Mouse (Mus musculus) forebrain, postnatal 0 days (tissue): ENCODE data around the gene Mb21d2. TPM values are rescaled to one million over a fixed set of nuclear protein-coding genes. Genes with fewer than 3 reads are reported as not detected.

Source experiments
- ATAC-seq: fragments of 200-750 bp; cut with Nextera tagmentation; 2 replicates; pipeline ENCODE4 v1.8.0; 2017; ENCODE audit warnings: mild to moderate bottlenecking, moderate library complexity
- DNase-seq: peaks from one replicate; pipeline ENCODE4 v3.0.0-alpha.2; 2015
- H3K27ac ChIP-seq: fragments of 300-500 bp; sonication (generic); 2 replicates; pipeline ENCODE4 v1.5.1; 2014; ENCODE audit warnings: low read depth, mild to moderate bottlenecking, antibody characterized with exemption, low read length, moderate library complexity, mixed read lengths
- H3K27me3 ChIP-seq: fragments of 300-500 bp; sonication (generic); 2 replicates; pipeline ENCODE4 v1.6.1; 2014; ENCODE audit warnings: mild to moderate bottlenecking, low read length, mixed read lengths; ENCODE audit not compliant: insufficient read depth
- H3K36me3 ChIP-seq: fragments of 300-500 bp; sonication (generic); 2 replicates; pipeline ENCODE4 v1.6.1; 2014; ENCODE audit warnings: mild to moderate bottlenecking, moderate library complexity; ENCODE audit not compliant: insufficient read depth
- H3K4me1 ChIP-seq: fragments of 300-500 bp; sonication (generic); 2 replicates; pipeline ENCODE4 v1.6.1; 2014; ENCODE audit warnings: antibody characterized with exemption; ENCODE audit not compliant: insufficient read depth
- H3K4me2 ChIP-seq: fragments of 300-500 bp; sonication (generic); 2 replicates; pipeline ENCODE4 v1.6.1; 2014; ENCODE audit warnings: low read depth, mild to moderate bottlenecking, moderate library complexity
- H3K4me3 ChIP-seq: fragments of 300-500 bp; sonication (generic); 2 replicates; pipeline ENCODE4 v1.5.1; 2014; ENCODE audit warnings: low read depth, low read length, mixed read lengths
- H3K9ac ChIP-seq: fragments of 300-500 bp; sonication (generic); 2 replicates; pipeline ENCODE4 v1.6.1; 2014; ENCODE audit warnings: mild to moderate bottlenecking
- H3K9me3 ChIP-seq: fragments of 300-500 bp; sonication (generic); 2 replicates; pipeline ENCODE4 v1.6.1; 2016; ENCODE audit warnings: low read length
- CTCF ChIP-seq: sonication (generic); IDR thresholded peaks from 2 replicates; pipeline ENCODE4 v1.5.1; 2016; ENCODE audit warnings: antibody characterized with exemption, control low read depth, low read depth
- WGBS: fragments of 180-500 bp; shearing (Covaris S2); extraction: QIAGEN DNeasy Blood & Tissue Kit; methylation state at CpG from one replicate; pipeline ENCODE4 v1.1.7; 2014; 5-methylcytosine and 5-hydroxymethylcytosine counted together
- polyA plus RNA-seq: library from polyadenylated mRNA; unstranded; fragments of >200 nt; fragmentation: Nextera tagmentation; extraction: Ambion mirVana; gene quantifications from 2 replicates; pipeline ENCODE4 v1.2.1, GENCODE M21; 2015
- total RNA-seq: library from RNA; depleted of rRNA; stranded (reverse); fragments of >200 nt; gene quantifications from 2 replicates; pipeline ENCODE4 v1.2.3, GENCODE M21; 2014

Gene Mb21d2
- total and polyA plus RNA-seq, 2 experiments from 2014 or later: 15.8 to 45.3 TPM

GRCm38 (mm10) chr16:28877162-28877662, 52.3 kb downstream of the Mb21d2 start:
- 26% methylated on average over 9 of the region's 9 CpGs for WGBS
- H3K4me2 ChIP-seq: 0 out of 2 replicates have a peak overlapping the region, but pooled peaks have one; percentile 21

GRCm38 (mm10) chr16:28873404-28873895, 56.0 kb downstream of the Mb21d2 start:
- ATAC-seq: peak; percentile 30

More at GRCm38 (mm10) chr16:28877162-28877662, 52.3 kb downstream of the Mb21d2 start:
- H3K9me3 ChIP-seq: no peaks in the 10 kb centered on the region
- ATAC-seq (peak; percentile 70), DNase-seq (peak; percentile 59)
- no peak overlapping the region for H3K4me3 ChIP-seq
- H3K9ac ChIP-seq: no peak overlapping the region
- no peaks in the 10 kb centered on the region for H3K27me3 ChIP-seq
- H3K27ac ChIP-seq: no peak overlapping the region
- TF ChIP-seq CTCF: no peak
- H3K36me3 ChIP-seq: no peaks in the 10 kb centered on the region
- H3K4me1 ChIP-seq: peaks cover 24% of the 10 kb centered on the region

GRCm38 (mm10) chr16:28870860-28871259, 58.6 kb downstream of the Mb21d2 start:
- WGBS: 63% methylated on average over 9 of the region's 9 CpGs
- peak; percentile 28 for ATAC-seq
- H3K36me3 ChIP-seq: no peaks in the 10 kb centered on the region
- H3K27ac ChIP-seq: no peak overlapping the region
- H3K27me3 ChIP-seq: no peaks in the 10 kb centered on the region
- H3K4me1 ChIP-seq: peaks cover 15% of the 10 kb centered on the region; the same call in 1 of the 2 replicates
- no peaks in the 10 kb centered on the region for H3K9me3 ChIP-seq
- H3K4me3 ChIP-seq: no peak overlapping the region
- no peak overlapping the region for H3K4me2 ChIP-seq
- DNase-seq: no peak
- no peak overlapping the region for H3K9ac ChIP-seq
- TF ChIP-seq CTCF: no peak

More at GRCm38 (mm10) chr16:28873404-28873895, 56.0 kb downstream of the Mb21d2 start:
- H3K4me1 ChIP-seq: peaks cover 23% of the 10 kb centered on the region
- H3K9ac ChIP-seq: no peak overlapping the region
- no peak for DNase-seq
- H3K4me3 ChIP-seq: no peak overlapping the region
- H3K9me3 ChIP-seq: no peaks in the 10 kb centered on the region
- no peaks in the 10 kb centered on the region for H3K27me3 ChIP-seq
- WGBS: 22% methylated on average over 8 of the region's 8 CpGs
- H3K36me3 ChIP-seq: no peaks in the 10 kb centered on the region
- no peak overlapping the region for H3K4me2 ChIP-seq
- H3K27ac ChIP-seq: no peak overlapping the region
- no peak for TF ChIP-seq CTCF

GRCm38 (mm10) chr16:28870456-28870855, 59.0 kb downstream of the Mb21d2 start:
- Histone ChIP-seq H3K27ac (no peak overlapping the region), H3K27me3 (no peaks in the 10 kb centered on the region), H3K9ac (no peak overlapping the region), H3K4me3 (no peak overlapping the region), H3K4me1 (peaks cover 15% of the 10 kb centered on the region; the same call in 1 of the 2 replicates), H3K4me2 (no peak overlapping the region), H3K36me3 (no peaks in the 10 kb centered on the region), H3K9me3 (no peaks in the 10 kb centered on the region)
- WGBS: 79% methylated on average over 5 of the region's 5 CpGs
- TF ChIP-seq CTCF: no peak
- ATAC-seq (no peak), DNase-seq (no peak)

GRCm38 (mm10) chr16:28868864-28869263, 60.6 kb downstream of the Mb21d2 start:
- DNase-seq (no peak), ATAC-seq (no peak)
- H3K9me3 ChIP-seq: no peaks in the 10 kb centered on the region
- no peak overlapping the region for H3K9ac ChIP-seq
- H3K27me3 ChIP-seq: no peaks in the 10 kb centered on the region
- H3K4me2 ChIP-seq: no peak overlapping the region
- H3K36me3 ChIP-seq: no peaks in the 10 kb centered on the region
- no peak overlapping the region for H3K4me3 ChIP-seq
- peaks cover 15% of the 10 kb centered on the region; the same call in 1 of the 2 replicates for H3K4me1 ChIP-seq
- 66% methylated on average over 9 of the region's 9 CpGs for WGBS
- no peak for TF ChIP-seq CTCF
- no peak overlapping the region for H3K27ac ChIP-seq

GRCm38 (mm10) chr16:28866584-28867295, 62.7 kb downstream of the Mb21d2 start:
- Histone ChIP-seq H3K9ac (no peak overlapping the region), H3K36me3 (no peaks in the 10 kb centered on the region), H3K4me3 (no peak overlapping the region), H3K9me3 (no peaks in the 10 kb centered on the region), H3K27ac (no peak overlapping the region), H3K27me3 (no peaks in the 10 kb centered on the region), H3K4me1 (0 out of 2 replicates have a peak, but pooled peaks cover 8% of the 10 kb centered on the region), H3K4me2 (no peak overlapping the region)
- whole genome bisulfite sequencing: 71% methylated on average over 8 of the region's 8 CpGs
- TF ChIP-seq CTCF: no peak
- no peak for DNase-seq
- no peak for ATAC-seq

DNA sequence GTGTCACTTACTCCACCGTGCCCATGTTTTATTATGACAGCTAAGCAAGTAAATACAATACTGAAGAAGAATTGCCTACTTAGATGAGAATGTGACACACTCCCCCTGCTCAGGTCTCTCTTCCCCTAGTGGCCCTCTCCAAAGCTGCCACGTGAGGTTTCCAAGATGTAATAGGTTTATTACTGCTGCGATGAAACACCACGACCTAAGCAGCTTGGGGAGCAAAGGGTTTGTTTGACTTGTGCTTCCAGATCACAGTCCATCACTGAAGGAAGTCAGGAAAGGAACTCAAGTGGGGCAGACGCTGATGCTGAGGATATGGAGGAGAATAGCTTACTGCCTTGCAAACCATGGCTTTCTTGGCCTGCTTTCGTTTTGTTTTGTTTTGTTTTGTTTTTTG, 65.9 kb downstream of the Mb21d2 start:
- Histone ChIP-seq H3K4me1 (no peaks in the 10 kb centered on the region), H3K4me3 (no peak overlapping the region), H3K9ac (no peak overlapping the region), H3K36me3 (no peaks in the 10 kb centered on the region), H3K27me3 (no peaks in the 10 kb centered on the region), H3K4me2 (no peak overlapping the region), H3K27ac (no peak overlapping the region), H3K9me3 (no peaks in the 10 kb centered on the region)
- DNase-seq: no peak
- no peak for TF ChIP-seq CTCF
- no peak for ATAC-seq
- 91% methylated on average over 6 of the region's 6 CpGs for WGBS
